Mouse (Mus musculus): ENCODE measurements around the gene Pcare.
"Not testable (repeated sequence)": the region's sequence is repeated elsewhere in the genome, so short reads cannot be mapped to it uniquely, and the experiment has no call there.

Gene Pcare

DNA sequence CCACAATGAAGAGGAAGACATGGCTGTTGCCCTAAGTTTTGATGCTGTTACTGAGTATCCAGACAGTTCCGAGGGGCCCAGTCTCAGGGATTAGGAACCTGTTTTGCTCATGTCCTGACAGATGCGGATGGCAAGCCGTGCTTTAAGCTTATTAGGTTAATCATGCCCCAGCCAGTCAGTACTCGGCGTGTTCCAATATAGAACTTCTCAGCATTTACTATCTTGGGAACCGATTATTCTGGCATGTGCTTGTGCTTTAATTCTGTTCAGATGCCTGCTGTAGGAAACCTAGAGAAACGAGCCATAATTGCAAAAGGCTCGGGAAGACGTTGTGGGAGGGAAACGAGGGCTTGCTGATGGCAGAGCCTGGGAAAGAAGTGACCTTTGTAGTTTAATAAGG is at the start of gene Pcare:
TSS of gene Pcare (minus strand) at position 64 of the 400 bp plus-strand sequence.
- in situ Hi-C loops (cut with MboI; ENCODE audit: unreplicated experiment in 2 of 2) = no loop called here

DNA sequence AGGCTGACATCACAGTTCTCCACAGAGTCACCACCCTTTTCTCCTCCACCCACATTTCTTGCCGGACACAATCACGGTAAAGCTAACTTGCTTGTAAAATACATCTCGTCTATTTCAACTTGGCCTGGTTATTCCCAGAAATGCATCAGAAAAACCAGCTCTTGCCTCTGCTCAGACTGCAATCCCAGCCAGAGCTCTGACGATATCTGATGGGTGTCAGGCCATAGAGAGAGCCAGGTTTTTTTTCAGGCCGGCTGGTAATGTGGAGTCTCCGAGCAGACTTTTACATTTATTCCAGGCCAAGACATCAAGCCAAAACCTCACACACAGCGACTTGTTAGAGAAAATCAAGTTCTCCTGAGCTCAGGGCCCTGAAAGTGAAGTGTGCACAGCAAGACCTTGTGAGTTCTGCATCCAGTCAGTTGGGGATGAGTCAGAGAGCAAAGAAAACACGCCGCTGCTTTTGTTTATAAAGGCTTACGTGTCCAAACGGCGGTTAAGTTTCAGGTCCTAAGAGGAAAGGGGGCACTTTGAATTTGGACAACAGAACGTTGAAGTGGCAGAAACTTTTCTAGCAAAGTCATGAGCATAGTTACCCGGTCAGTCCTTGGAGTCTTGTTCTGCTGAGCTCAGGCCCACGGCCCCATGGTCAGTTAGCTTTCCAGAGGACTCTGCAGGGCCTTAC is 43.0 kb upstream of the Pcare start:
- in situ Hi-C loops (cut with MboI; ENCODE audit: unreplicated experiment in 2 of 2) = no loop called here

DNA sequence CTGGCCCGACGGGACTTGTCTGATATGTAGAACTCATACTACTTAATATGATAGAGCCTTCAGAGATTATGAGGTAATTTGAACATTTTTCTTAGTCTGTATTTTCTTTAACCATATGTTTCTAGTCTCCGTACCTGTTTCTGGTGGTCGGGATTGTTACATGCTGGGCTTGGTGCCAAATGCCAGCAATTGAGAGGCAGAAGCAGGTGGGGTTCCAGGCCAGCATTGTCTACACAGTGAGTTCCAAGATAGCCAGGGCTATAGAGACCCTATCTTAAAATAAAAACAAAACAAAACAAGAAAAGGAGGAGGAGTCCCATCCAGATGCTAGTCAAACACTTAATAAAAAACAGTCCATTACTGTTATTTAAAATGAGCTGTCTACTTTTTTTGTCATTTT is 38.9 kb upstream of the Pcare start:
- in situ Hi-C loops (cut with MboI; ENCODE audit: unreplicated experiment in 2 of 2) = no loop called here

DNA sequence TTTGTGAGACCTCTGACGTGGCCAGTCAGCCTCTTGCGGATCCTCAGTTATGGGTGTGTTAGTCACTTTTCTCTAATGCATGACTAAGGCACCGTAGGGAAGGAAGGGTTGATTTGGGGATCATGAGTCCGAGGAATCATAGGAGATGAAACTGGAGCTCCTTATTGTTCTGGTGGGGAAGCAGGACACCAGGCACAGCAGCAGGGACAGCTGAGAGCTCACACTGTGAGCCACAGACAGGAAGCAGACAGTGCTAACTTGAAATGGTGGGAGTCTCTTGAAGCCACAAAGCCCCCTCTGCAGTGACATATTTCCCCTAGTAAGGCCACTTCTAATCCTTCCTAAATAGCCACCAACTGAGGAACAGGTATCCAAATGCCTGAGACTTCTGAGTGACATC is 38.4 kb upstream of the Pcare start:
- in situ Hi-C loops (cut with MboI; ENCODE audit: unreplicated experiment in 2 of 2) = no loop called here

DNA sequence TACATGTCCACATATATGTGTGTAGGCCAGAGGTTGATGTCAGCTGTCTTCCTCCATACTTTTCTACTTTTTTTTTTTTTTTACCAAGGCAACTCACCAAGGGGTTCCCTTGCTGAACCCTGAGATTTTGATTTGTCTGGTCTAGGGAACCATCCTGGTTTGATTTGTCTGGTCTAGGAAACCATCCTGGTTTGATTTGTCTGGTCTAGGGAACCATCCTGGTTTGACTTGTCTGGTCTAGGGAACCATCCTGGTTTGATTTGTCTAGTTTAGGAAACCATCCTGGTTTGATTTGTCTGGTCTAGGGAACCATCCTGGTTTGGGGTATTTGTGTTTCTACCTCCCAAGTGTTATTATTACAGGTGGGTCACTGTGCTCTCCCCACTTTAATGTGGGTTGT is 33.8 kb upstream of the Pcare start:
- in situ Hi-C loops (cut with MboI; ENCODE audit: unreplicated experiment in 2 of 2) = no loop called here

DNA sequence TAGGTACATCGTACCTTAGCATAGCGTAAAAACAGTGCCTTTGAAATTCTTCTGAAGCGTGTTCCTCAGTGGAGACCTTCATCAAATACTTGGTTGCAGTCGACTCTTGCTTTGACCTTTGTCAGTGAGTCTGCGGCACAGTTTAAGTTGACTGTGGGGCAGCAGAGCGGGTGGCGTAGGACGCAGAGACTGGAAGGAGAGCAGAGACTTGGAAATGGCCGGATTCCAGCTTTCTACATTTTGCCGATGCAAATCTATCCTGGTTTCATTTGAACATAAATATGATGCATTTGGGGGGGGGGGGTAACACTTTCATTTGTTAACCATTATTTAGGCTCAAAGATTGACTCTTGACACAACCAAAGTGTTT is 30.7 kb upstream of the Pcare start:
- in situ Hi-C loops (cut with MboI; ENCODE audit: unreplicated experiment in 2 of 2) = no loop called here

DNA sequence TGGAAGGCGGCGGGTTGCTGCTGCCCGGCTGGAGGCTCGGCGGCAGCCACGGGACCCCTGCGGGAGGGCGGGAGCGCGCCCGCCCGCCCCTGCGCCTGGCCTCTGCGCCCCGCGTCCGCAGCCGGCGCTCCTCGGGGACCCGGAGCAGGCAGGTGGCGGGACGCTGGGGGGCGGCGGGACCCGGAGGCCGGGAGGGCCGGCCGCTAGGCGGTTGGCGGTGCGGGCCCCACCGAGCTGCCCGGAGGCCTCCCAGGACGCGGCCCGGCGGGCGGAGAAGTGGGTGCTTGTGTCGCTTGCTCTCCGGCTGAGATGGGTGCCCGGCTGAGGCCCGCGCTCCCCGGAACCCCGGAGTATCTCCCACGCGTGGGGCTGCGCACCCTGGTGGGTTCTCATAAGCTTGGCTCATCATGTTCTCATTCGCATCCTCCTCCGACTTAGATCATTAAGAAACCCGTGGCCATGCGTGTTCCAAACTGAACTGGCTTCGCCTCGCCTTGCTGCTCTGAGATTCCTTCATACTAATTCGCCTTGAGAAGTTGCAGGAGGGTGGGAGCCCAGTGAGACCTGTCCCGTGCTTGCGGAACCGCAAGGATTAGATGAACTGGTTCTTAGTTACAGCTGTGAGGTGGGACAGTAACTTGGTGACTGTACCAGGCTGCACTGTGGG is 30.1 kb upstream of the Pcare start:
- in situ Hi-C loops (cut with MboI; ENCODE audit: unreplicated experiment in 2 of 2) = no loop called here

DNA sequence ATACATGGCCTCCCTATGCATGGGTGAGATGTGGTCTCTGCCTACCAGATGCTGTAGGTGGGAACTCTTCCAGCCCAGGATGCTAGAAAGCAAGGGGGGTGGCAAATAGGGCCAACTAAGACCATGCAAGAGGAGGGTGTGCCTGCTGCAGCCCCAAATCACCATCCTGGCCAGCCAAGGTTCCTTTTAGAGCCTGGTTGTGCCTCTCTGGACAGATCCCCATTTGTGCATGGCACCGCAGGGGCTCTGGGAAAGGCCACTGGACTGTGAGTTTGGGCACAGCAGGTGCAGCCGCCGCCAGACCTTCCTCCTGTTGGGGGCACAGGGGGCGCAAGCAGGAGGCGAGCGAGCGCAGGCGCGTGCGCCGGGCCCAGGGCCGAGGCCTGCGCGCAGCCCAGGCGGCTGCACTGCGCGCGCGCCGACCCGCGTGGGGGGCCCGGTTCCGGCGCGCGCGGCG is 29.6 kb upstream of the Pcare start:
- in situ Hi-C loops (cut with MboI; ENCODE audit: unreplicated experiment in 2 of 2) = no loop called here

DNA sequence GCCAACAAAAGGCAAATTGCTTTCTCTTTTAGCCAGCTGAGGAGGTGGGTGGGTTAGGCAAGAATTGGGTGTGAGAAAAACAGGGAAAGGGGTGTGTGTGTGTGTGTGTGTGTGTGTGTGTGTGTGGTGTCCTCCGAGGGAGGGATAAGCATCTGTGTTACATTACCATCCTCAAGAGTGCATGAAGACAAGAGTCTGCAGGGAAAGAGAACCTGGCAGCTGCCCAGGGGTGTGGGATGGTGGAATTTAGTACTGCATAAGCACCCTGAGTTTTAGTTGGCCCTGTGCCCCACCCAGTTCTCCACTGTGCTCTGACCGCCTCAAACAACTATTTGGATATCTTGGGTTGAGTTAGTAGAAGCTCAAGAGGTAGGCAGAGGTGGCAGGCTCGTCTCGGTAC is 28.3 kb upstream of the Pcare start:
- in situ Hi-C loops (cut with MboI; ENCODE audit: unreplicated experiment in 2 of 2) = no loop called here

DNA sequence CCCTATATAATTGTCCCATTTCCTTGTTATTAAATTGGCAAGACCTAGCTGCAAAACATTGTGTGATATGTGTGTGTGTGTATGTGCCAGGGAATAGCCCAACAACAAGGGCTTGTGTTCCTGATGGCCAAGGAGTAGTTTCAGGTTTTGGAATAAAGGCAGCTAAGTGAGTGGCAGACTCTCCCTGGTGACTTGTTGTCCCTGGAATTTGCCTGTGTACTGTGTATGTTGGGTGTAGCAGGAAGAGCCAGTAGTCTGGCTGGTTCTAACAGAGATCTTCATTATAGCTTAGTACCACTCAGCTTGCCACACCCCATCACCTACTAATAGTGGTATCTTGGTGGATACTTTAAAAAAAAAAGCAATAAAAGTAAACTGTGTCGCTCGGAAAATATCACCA is 27.8 kb upstream of the Pcare start:
- in situ Hi-C loops (cut with MboI; ENCODE audit: unreplicated experiment in 2 of 2) = no loop called here

DNA sequence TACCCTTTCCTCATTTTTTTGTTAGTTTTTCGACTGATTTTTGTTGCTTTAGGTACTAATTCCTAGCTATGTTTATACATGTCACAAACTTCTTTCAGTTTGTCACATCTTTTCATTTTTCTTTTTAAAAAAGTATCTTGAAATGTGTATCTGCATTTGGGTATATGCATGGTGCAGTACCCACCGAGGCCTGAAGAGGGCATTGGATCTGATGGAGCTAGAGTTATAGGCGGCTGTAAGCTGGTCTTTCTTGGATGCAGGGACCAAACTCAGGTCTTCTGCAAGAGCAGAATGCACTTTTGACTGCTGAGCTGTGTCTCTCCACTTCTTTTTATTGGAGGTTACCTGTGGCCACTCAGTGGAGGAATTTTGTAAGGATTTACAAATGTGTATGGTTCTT is 26.0 kb upstream of the Pcare start:
- in situ Hi-C loops (cut with MboI; ENCODE audit: unreplicated experiment in 2 of 2) = no loop called here

DNA sequence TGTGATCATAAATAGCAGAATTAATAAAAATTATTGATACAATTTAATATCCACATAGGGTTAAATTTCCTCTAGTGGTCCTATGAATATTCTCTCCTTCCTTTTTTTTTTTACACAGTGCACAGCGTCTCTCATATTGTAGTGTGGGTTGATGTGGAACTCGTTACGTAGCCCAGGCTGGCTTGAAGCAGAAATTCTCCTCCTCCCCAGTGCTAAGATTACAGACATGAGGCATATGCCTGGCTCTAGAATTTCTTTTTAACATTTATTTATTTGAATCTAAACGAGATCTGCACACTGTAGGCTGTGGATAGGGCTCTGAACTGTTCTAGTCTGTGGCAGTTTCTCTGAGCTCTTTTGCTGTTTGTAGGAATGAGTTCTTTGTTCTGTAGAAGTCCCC is 22.6 kb upstream of the Pcare start:
- in situ Hi-C loops (cut with MboI; ENCODE audit: unreplicated experiment in 2 of 2) = no loop called here

DNA sequence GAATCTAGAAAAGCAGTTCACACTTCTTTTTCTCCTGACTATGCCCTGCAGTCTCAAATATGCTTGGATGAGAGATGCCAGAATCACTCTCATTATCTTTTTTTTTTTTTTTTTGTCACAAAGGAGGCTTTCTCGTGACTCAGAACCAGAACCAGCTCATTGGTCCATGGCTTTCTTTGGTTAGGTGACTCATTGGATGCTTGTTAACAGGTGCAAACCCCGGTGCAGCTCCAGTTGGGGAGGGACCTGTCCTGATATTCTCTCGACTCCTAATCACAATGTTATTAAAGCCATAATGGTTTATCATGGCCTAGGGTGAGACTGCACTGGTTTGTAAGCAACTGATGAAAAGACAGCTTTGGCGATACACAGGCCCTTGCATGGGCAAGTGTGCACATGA is 21.5 kb upstream of the Pcare start:
- in situ Hi-C loops (cut with MboI; ENCODE audit: unreplicated experiment in 2 of 2) = no loop called here

DNA sequence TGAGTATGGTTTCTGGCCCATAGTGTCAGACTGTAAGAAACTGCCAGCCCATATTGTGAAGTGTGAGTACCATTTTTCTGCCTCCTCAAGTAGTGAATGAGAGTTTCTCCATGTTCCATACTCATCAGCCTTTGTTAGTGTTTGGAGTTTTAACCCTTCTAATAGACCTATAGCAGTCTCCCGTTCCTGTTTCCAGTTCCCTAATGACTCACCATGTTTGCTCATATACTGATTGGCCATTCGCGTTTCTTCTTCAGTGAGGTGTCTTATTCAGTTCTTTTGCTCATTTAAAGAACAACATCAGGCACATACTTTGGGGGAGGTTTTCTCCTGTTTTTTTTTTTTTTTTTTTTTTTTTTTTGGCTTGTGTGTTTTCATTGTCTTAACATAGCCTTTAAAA is 18.0 kb upstream of the Pcare start:
- in situ Hi-C loops (cut with MboI; ENCODE audit: unreplicated experiment in 2 of 2) = no loop called here

DNA sequence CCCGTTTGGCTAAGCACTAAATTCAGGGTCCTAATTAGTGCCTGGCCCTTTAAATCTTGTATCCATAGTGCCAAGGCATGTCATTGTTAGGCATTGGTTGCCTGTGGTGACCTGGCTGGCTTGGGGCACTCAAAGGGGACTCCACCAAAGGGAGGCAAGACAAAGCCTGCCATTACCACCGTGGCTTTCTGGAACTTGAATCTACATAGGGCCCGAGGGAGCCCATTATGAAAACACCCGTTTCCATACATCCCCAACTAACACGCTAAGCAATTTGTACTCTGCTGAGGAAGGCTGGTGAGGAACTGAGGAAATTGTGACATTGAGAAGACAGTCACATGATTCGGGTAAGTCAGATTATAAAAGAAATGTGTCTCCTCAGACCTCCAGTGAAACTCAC is 16.9 kb upstream of the Pcare start:
- in situ Hi-C loops (cut with MboI; ENCODE audit: unreplicated experiment in 2 of 2) = no loop called here

DNA sequence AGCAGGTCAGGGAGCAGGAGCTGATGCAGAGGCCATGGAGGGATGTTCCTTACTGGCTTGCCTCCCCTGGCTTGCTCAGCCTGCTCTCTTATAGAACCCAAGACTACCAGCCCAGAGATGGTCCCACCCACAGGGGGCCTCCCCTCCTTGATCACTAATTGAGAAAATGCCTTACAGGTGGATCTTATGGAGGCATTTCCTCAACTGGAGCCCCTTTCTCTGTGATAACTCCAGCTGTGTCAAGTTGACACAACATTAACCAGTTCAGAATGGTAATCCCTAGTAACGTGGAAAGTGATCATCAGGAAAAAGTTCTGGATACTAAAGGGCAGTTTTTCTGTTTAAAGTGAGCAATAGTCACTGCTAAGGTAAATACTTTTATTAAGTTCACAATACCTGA is 15.5 kb upstream of the Pcare start, which contains the start of gene Clip4:
TSS of gene Clip4 (plus strand) at position 301 of the 400 bp plus-strand sequence.
- in situ Hi-C loops (cut with MboI; ENCODE audit: unreplicated experiment in 2 of 2) = not testable (repeated sequence)

DNA sequence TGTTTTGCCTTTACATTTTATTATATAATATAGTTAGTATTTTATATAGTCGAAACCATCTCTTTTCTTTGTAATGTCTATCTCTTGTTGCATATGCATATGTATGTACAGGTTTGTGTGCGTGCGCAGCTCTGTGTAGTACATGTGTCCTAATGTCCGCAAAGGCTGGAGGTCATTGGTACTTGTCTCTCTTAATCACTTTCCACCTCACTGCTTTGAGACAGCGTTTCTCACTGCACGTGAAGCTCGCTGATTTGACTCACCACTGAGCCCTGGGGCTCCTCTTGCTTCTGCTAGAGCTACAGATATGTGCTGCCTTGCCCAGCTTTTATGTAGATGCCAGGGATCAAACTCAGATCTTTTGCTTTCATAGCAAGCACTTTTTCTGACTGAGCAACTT is 7.8 kb upstream of the Pcare start:
- in situ Hi-C loops (cut with MboI; ENCODE audit: unreplicated experiment in 2 of 2) = no loop called here

DNA sequence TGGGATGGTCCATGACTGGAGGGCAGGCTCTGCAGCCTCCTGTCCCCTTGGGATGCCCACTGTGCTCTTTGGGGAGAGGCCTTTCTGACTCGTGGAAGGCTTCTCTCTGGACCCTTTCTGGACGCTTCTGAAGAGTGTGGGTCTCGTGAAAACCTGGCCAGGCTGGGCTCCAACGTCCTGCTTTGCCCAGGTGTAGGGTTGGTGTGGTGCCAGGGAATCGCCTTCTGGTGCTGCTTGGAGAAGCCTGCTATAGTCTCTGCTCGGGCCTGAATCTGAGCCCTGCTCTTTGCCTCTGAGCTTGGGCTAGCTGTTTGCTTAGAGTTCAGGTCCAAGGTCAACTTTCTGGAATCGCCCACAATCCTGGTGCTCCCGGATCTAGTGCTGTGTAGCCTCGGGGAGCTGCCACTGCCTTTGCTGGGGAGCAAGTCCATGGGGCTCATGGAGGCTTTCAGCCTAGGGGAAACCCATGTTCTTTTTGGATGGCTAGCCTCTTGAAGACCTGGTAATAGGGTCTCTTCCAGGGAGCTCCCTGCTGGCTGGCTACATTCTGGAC is 3.0 kb downstream of the Pcare start:
- in situ Hi-C loops (cut with MboI; ENCODE audit: unreplicated experiment in 2 of 2) = no loop called here

DNA sequence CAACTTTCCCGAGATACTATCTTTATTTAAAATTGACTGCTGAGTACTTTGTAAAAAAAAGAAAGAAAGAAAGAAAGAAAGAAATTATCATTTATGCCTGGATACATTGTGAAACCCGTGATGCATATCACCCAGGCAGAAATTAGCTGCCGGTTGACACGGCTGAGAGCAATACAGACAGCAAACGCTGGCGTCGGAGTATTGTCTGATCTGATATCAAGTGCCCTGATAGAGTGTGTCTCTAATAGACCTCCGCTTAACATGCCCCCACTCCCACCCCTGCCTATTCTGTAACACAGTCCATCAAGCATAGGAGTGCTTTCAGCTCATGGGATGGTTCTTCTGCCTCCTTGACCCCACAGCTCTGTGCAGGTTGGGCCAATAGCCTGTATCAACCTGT is 5.1 kb downstream of the Pcare start:
- in situ Hi-C loops (cut with MboI; ENCODE audit: unreplicated experiment in 2 of 2) = no loop called here

DNA sequence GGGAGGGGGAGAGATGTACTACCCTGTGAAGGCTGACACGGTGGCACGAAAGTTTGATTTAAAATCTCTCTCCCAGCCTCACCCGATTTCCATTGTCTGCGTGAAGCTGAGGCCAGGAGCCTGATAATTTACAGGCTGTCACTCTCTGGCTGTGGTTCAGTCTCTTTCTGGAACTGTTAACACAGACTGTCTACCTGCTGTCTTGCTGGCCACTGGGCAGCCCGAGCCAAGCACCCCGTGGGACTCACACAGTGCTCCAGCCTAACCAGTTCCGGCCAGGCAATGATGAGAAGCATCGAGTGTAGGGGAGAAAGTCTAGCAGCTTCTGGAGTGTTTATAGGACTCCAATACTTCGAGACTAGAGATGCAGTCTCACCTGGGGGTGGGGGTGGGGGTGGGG is 6.6 kb downstream of the Pcare start:
- in situ Hi-C loops (cut with MboI; ENCODE audit: unreplicated experiment in 2 of 2) = no loop called here

DNA sequence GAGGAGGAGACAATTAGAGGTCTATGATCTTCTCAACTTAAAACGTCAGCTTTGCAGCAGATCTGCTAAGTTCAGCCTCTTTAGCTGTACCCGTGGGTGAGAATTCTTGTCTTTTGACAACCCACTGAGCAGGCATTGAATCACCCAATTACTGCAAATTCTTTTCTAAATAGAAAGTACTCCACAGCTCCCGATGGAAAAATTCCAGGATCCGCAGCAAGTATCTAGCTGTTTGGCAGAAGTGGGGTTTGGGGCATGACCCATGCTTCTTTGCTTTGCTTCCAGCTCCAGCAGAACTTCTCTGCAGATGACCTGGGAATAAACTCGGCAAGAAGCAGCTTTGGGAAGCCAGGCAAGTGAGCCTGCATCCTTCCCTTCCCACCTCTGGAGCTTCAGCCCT is 9.8 kb downstream of the Pcare start:
- in situ Hi-C loops (cut with MboI; ENCODE audit: unreplicated experiment in 2 of 2) = no loop called here

DNA sequence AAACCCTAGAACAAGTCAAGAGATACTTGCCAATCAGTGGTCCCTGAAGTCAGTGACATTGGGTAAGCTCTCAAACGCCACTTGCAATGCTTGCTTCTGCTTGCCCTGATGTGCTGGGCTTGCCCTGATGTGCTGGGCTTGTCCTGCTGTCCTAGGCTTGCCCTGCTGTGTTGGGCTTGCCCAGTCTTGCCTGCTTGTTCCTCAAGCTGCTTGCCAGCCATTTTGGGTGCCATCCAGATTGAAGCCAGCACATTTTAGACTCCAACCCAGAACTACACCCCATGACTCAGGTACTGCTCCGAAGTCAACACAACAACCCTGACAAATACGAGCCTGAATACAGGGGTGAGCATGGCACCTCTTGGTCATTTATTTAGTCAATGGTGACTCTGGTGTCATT is 10.5 kb downstream of the Pcare start:
- in situ Hi-C loops (cut with MboI; ENCODE audit: unreplicated experiment in 2 of 2) = no loop called here
